Mouse (Mus musculus) myocyte (in vitro differentiated cells): ENCODE measurements at regions not wholly inside any gene's neighbourhood (a gene's known extent, or its start where the extent isn't known, plus 50 kb on each side); places are given as distances from the start of the nearest gene placed in this dataset.

Experiments
- E2F4 ChIP-seq: IDR thresholded peaks from one replicate; pipeline ENCODE4 v1.6.1; 2011; ENCODE audit warnings: mild to moderate bottlenecking, control low read depth, moderate library complexity; ENCODE audit not compliant: insufficient read depth
- POLR2A ChIP-seq: IDR thresholded peaks from one replicate; pipeline ENCODE4 v1.6.1; 2011; ENCODE audit warnings: low read depth, mild to moderate bottlenecking, control low read depth, moderate library complexity; ENCODE audit not compliant: insufficient read length
- REST ChIP-seq: IDR thresholded peaks from one replicate; pipeline ENCODE4 v1.6.1; 2011; ENCODE audit warnings: mild to moderate bottlenecking, control low read depth, moderate library complexity; ENCODE audit not compliant: insufficient read depth, insufficient read length
- USF1 ChIP-seq: IDR thresholded peaks from one replicate; pipeline ENCODE4 v1.6.1; 2011; ENCODE audit warnings: low read depth, mild to moderate bottlenecking, control low read depth, moderate library complexity

GRCm38 (mm10) chr15:27063456-27063855 is 168.1 kb upstream of the Fbxl7 start:
- TF ChIP-seq USF1 (no peak), E2F4 (no peak), POLR2A (no peak), REST (no peak)
